In genomic region chr14:102891552-102891951, GRCm38 (mm10) we compare ENCODE assay signal across 27 mouse cellular contexts.
DNase-seq lines count a peak whose midpoint lies in the region; ATAC-seq and TF ChIP-seq lines count a peak whose summit lies in the region.
"Had no signal": no experiment of that assay in that cellular context is flagged by ENCODE, and none has a peak within 500 bp of the region (broad histone marks: within the 10 kb centered on the region; RNA-seq: fewer than 3 reads in every experiment).

No protein-coding gene starts in this region.

- H3K36me3 ChIP-seq in midbrain, embryonic 11.5 days (ENCODE audit: control insufficient read depth, insufficient read depth, low read length): no peaks in the 10 kb centered on the region
- H3K36me3 ChIP-seq in midbrain, embryonic 10.5 days: no peaks in the 10 kb centered on the region
- no peaks in the 10 kb centered on the region for H3K36me3 ChIP-seq in liver, postnatal 0 days (replicated peaks; ENCODE audit: insufficient read depth, low read length)
- H3K36me3 ChIP-seq: embryonic facial prominence, embryonic 13.5 days; embryonic facial prominence, embryonic 15.5 days; forebrain, embryonic 10.5 days; forebrain, embryonic 12.5 days; G1E had no signal

- no peaks in the 10 kb centered on the region for H3K27me3 ChIP-seq in midbrain, embryonic 11.5 days (ENCODE audit: control insufficient read depth, insufficient read depth, low read length)
- no peaks in the 10 kb centered on the region for H3K27me3 ChIP-seq in midbrain, embryonic 10.5 days (ENCODE audit: low read depth, poor library complexity, severe bottlenecking)
- no peaks in the 10 kb centered on the region for H3K27me3 ChIP-seq in liver, postnatal 0 days (ENCODE audit: insufficient read depth, low read length)
- H3K27me3 ChIP-seq: CH12.LX; embryonic facial prominence, embryonic 13.5 days; embryonic facial prominence, embryonic 15.5 days; forebrain, embryonic 12.5 days; Patski had no signal

- H3K4me3 ChIP-seq in midbrain, embryonic 11.5 days (ENCODE audit: low read depth, low read length): no peak overlapping the region
- H3K4me3 ChIP-seq in midbrain, embryonic 10.5 days: no peak overlapping the region
- no peak overlapping the region for H3K4me3 ChIP-seq in liver, postnatal 0 days (ENCODE audit: low read depth, low read length)
- H3K4me3 ChIP-seq: embryonic facial prominence, embryonic 13.5 days; embryonic facial prominence, embryonic 15.5 days; erythroblast, embryonic 14.5 days; forebrain, embryonic 10.5 days; forebrain, embryonic 12.5 days had no signal

- H3K4me1 ChIP-seq in midbrain, embryonic 11.5 days (ENCODE audit: control insufficient read depth, insufficient read depth, low read length): no peaks in the 10 kb centered on the region
- H3K4me1 ChIP-seq in midbrain, embryonic 10.5 days: no peaks in the 10 kb centered on the region
- H3K4me1 ChIP-seq in liver, postnatal 0 days (ENCODE audit: insufficient read depth): no peaks in the 10 kb centered on the region
- H3K4me1 ChIP-seq: embryonic facial prominence, embryonic 15.5 days; forebrain, embryonic 10.5 days; forebrain, embryonic 12.5 days had no signal

- DNase-seq in midbrain, embryonic 11.5 days (ENCODE audit: low spot score, missing footprints): peak; percentile 84
- no peak for DNase-seq in midbrain, embryonic 10.5 days (ENCODE audit: low spot score)
- DNase-seq in liver, postnatal 0 days: no peak
- DNase-seq in embryo, embryonic 10 days (ENCODE audit: low spot score): no peak
- DNase-seq: adrenal gland, adult 2 months; adrenal gland, postnatal 10 days; adrenal gland, postnatal 25 days; B cell, adult 2 months; cerebellum, adult 11-12 months; cerebellum, adult 2 months; cerebellum, adult 9-10 months; cerebellum, postnatal 10 days; cerebellum, postnatal 25 days; embryo, embryonic 11 days had no signal

- no peak overlapping the region for H3K27ac ChIP-seq in midbrain, embryonic 11.5 days (ENCODE audit: low read depth, low read length)
- no peak overlapping the region for H3K27ac ChIP-seq in midbrain, embryonic 10.5 days (replicated peaks)
- no peak overlapping the region for H3K27ac ChIP-seq in liver, postnatal 0 days (ENCODE audit: low read depth)
- H3K27ac ChIP-seq: embryonic facial prominence, embryonic 13.5 days; embryonic facial prominence, embryonic 15.5 days; forebrain, embryonic 10.5 days; forebrain, embryonic 12.5 days had no signal

- ATAC-seq in midbrain, embryonic 11.5 days (ENCODE audit: low FRiP score): peak; percentile 58; the same call in 1 of the 2 replicates
- ATAC-seq in granulocyte monocyte progenitor cell, adult 5-6 weeks (replicated peaks; ENCODE audit: poor library complexity, severe bottlenecking): peak; percentile 48
- ATAC-seq in megakaryocyte progenitor cell, adult 5-6 weeks (replicated peaks; ENCODE audit: poor library complexity): peak; percentile 42; the same call in 1 of the 2 replicates
- ATAC-seq in liver, postnatal 0 days: no peak
- ATAC-seq: CD4-positive, CD25-positive, alpha-beta regulatory T cell, adult 4 months; forebrain, embryonic 14.5 days; forebrain, embryonic 16.5 days; Patski had no signal

- TF ChIP-seq CTCF in liver, postnatal 0 days (IDR thresholded peaks at IDR 0.05; ENCODE audit: low read depth): no peak

- no peaks in the 10 kb centered on the region for H3K9me3 ChIP-seq in midbrain, embryonic 11.5 days (ENCODE audit: control insufficient read depth, low read length)
- H3K9me3 ChIP-seq in midbrain, embryonic 10.5 days (replicated peaks): no peaks in the 10 kb centered on the region
- H3K9me3 ChIP-seq in liver, postnatal 0 days (ENCODE audit: low read length): no peaks in the 10 kb centered on the region
- H3K9me3 ChIP-seq: embryonic facial prominence, embryonic 13.5 days; embryonic facial prominence, embryonic 15.5 days; forebrain, embryonic 10.5 days; forebrain, embryonic 12.5 days had no signal

- no peak overlapping the region for H3K9ac ChIP-seq in midbrain, embryonic 11.5 days (ENCODE audit: low read length)
- no peak overlapping the region for H3K9ac ChIP-seq in liver, postnatal 0 days (replicated peaks)
- H3K9ac ChIP-seq: embryonic facial prominence, embryonic 13.5 days; embryonic facial prominence, embryonic 15.5 days; forebrain, embryonic 12.5 days had no signal

- H3K4me2 ChIP-seq in midbrain, embryonic 11.5 days: no peak overlapping the region
- H3K4me2 ChIP-seq in liver, postnatal 0 days (ENCODE audit: low read depth, low read length): no peak overlapping the region
- H3K4me2 ChIP-seq: embryonic facial prominence, embryonic 13.5 days; embryonic facial prominence, embryonic 15.5 days; forebrain, embryonic 12.5 days had no signal

- WGBS in midbrain, embryonic 11.5 days: 21% methylated on average over 4 of the region's 4 CpGs
- WGBS in midbrain, embryonic 10.5 days: 31% methylated on average over 4 of the region's 4 CpGs
- WGBS in liver, postnatal 0 days (ENCODE audit: insufficient replicate concordance): 62% methylated on average over 4 of the region's 4 CpGs

- TF ChIP-seq EP300 in liver, postnatal 0 days (IDR thresholded peaks at IDR 0.05; ENCODE audit: low read depth): no peak
